Mouse (Mus musculus): ENCODE data around the gene Lcorl.

GRCm38 (mm10) chr5:45690802-45691201 lies 166.6 kb downstream of the Lcorl start:
- TF ChIP-seq CTCF (IDR thresholded peaks at IDR 0.05; ENCODE audit: low read depth) (no peak), EP300 (optimal IDR thresholded peaks at IDR 0.05) (no peak)
